Mouse (Mus musculus): ENCODE data around the gene Cldn19. TPM values are rescaled to one million over a fixed set of nuclear protein-coding genes. Genes with fewer than 3 reads are reported as not detected.

Gene Cldn19
- 0.13 and 0.35 TPM in 2 replicates for polyA plus RNA-seq (2014; fragmentation: Nextera tagmentation; extraction: Ambion mirVana)

DNA sequence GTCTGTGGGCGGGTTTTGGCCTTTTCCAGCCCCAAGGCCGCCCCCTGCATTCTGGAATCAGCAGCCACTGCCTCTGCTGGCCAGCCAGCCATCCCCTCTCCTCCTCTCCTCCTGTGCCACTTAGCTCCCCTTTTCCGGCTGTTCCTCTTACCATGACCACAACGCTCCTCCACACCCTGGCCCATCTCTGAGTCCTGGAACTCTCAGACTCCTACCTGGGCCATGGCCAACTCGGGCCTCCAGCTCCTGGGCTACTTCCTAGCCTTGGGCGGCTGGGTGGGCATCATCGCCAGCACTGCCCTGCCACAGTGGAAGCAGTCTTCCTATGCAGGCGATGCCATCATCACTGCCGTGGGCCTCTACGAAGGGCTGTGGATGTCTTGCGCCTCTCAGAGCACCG is at the start of gene Cldn19:
Cldn19 (plus strand) TSS at position 64 of the 400 bp plus-strand sequence.
- peaks cover 8% of the 10 kb centered on the region for H3K4me1 ChIP-seq (ENCODE audit: control insufficient read depth, insufficient read depth, low read length)
- no peaks in the 10 kb centered on the region for H3K36me3 ChIP-seq (ENCODE audit: control insufficient read depth, insufficient read depth, low read length)
- no peaks in the 10 kb centered on the region for H3K9me3 ChIP-seq (replicated peaks; ENCODE audit: control insufficient read depth, low read length)
- WGBS = 75% methylated on average over 12 of the region's 12 CpGs
- no peak within 1 kb of the TSS for H3K4me2 ChIP-seq (ENCODE audit: low read length)
- H3K27me3 ChIP-seq (replicated peaks; ENCODE audit: control insufficient read depth, insufficient read depth, low read length) = no peaks in the 10 kb centered on the region
- ATAC-seq = no peak
- DNase-seq (ENCODE audit: low spot score) = no peak
- no peak within 1 kb of the TSS for H3K4me3 ChIP-seq (ENCODE audit: low read depth, low read length)
- peak within 1 kb of the TSS; percentile 27 for H3K27ac ChIP-seq (ENCODE audit: low read depth, low read length)
- no peak within 1 kb of the TSS; the same call in 1 of the 2 replicates for H3K9ac ChIP-seq (ENCODE audit: low read length)

GRCm38 (mm10) chr4:119216667-119217066 is 38.5 kb upstream of the Cldn19 start:
- peak; percentile 17 for DNase-seq (ENCODE audit: low spot score)
- H3K4me2 ChIP-seq (ENCODE audit: low read length) = no peak overlapping the region
- 81% methylated on average over 8 of the region's 8 CpGs for WGBS
- no peaks in the 10 kb centered on the region for H3K9me3 ChIP-seq (replicated peaks; ENCODE audit: control insufficient read depth, low read length)
- H3K4me3 ChIP-seq (ENCODE audit: low read depth, low read length) = no peak overlapping the region
- no peaks in the 10 kb centered on the region for H3K27me3 ChIP-seq (replicated peaks; ENCODE audit: control insufficient read depth, insufficient read depth, low read length)
- 0 out of 2 replicates have a peak, but pooled peaks have one; percentile 37 for ATAC-seq
- no peaks in the 10 kb centered on the region for H3K36me3 ChIP-seq (ENCODE audit: control insufficient read depth, insufficient read depth, low read length)
- H3K4me1 ChIP-seq (ENCODE audit: control insufficient read depth, insufficient read depth, low read length) = no peaks in the 10 kb centered on the region
- no peak overlapping the region for H3K9ac ChIP-seq (ENCODE audit: low read length)
- H3K27ac ChIP-seq (ENCODE audit: low read depth, low read length) = no peak overlapping the region

DNA sequence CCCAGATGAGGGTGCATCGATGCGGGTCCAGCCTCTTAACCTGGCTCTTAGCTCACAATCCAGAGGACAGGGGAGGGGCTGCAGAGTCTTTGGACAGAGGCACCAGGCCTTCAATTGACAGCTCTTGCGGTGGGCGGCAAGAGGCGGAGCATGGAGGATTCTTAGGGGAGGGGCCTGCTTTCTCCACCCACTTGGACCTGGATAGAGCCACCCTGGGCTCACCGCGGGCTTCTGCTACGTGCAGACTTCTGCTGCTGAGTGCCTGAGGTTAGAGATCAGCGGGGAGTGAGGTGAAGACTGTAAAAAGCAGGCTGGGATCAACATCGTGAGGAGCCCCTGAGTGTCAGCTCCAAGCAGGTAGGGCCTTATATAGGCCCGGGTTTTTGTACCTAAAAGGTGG is 37.0 kb upstream of the Cldn19 start, which contains the start of gene Tmem269:
Tmem269 (minus strand) TSS at position 49 of the 400 bp plus-strand sequence.
- Histone ChIP-seq H3K27ac (ENCODE audit: low read depth, low read length) (no peak within 1 kb of the TSS), H3K9ac (ENCODE audit: low read length) (no peak within 1 kb of the TSS), H3K4me3 (ENCODE audit: low read depth, low read length) (no peak within 1 kb of the TSS), H3K36me3 (ENCODE audit: control insufficient read depth, insufficient read depth, low read length) (no peaks in the 10 kb centered on the region), H3K27me3 (replicated peaks; ENCODE audit: control insufficient read depth, insufficient read depth, low read length) (no peaks in the 10 kb centered on the region), H3K4me2 (ENCODE audit: low read length) (no peak within 1 kb of the TSS), H3K4me1 (ENCODE audit: control insufficient read depth, insufficient read depth, low read length) (no peaks in the 10 kb centered on the region), H3K9me3 (replicated peaks; ENCODE audit: control insufficient read depth, low read length) (no peaks in the 10 kb centered on the region)
- 10% methylated on average over 11 of the region's 11 CpGs for WGBS
- ATAC-seq = 0 out of 2 replicates have a peak, but pooled peaks have one; percentile 48
- no peak for DNase-seq (ENCODE audit: low spot score)

DNA sequence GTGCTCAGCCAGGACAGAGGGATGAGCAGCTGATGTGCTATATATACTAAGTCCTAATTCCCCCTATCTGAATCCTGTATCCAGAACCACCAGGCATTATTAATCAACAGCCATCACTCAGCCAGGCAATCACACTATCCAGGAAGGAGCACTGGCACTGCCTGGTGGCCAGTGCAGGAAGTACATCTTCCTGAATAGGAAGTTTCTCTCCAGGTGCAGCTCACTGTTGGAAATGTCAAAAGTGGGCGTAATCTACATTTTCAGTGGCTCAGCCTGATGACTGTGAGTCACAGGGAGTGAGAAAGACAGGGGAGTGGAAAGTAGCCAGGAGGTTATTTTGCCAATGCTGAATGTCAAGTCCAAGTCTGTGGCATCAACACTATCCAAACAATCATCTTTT is 31.5 kb upstream of the Cldn19 start:
- Histone ChIP-seq H3K9ac (ENCODE audit: low read length) (no peak overlapping the region), H3K4me2 (ENCODE audit: low read length) (no peak overlapping the region), H3K9me3 (replicated peaks; ENCODE audit: control insufficient read depth, low read length) (no peaks in the 10 kb centered on the region), H3K27ac (ENCODE audit: low read depth, low read length) (no peak overlapping the region), H3K27me3 (replicated peaks; ENCODE audit: control insufficient read depth, insufficient read depth, low read length) (no peaks in the 10 kb centered on the region), H3K36me3 (ENCODE audit: control insufficient read depth, insufficient read depth, low read length) (peaks cover 43% of the 10 kb centered on the region), H3K4me3 (ENCODE audit: low read depth, low read length) (no peak overlapping the region), H3K4me1 (ENCODE audit: control insufficient read depth, insufficient read depth, low read length) (no peaks in the 10 kb centered on the region)
- ATAC-seq = no peak; the same call in 1 of the 2 replicates
- DNase-seq (ENCODE audit: low spot score) = peak; percentile 43
- WGBS = 83% methylated on average over 1 of the region's 1 CpGs

GRCm38 (mm10) chr4:119224534-119224933 is 30.7 kb upstream of the Cldn19 start:
- DNase-seq (ENCODE audit: low spot score) = no peak
- H3K4me3 ChIP-seq (ENCODE audit: low read depth, low read length) = no peak overlapping the region
- H3K4me1 ChIP-seq (ENCODE audit: control insufficient read depth, insufficient read depth, low read length) = no peaks in the 10 kb centered on the region
- no peaks in the 10 kb centered on the region for H3K27me3 ChIP-seq (replicated peaks; ENCODE audit: control insufficient read depth, insufficient read depth, low read length)
- whole genome bisulfite sequencing = 96% methylated on average over 3 of the region's 3 CpGs
- H3K36me3 ChIP-seq (ENCODE audit: control insufficient read depth, insufficient read depth, low read length) = peaks cover 43% of the 10 kb centered on the region
- H3K9ac ChIP-seq (ENCODE audit: low read length) = no peak overlapping the region
- no peak overlapping the region for H3K4me2 ChIP-seq (ENCODE audit: low read length)
- H3K9me3 ChIP-seq (replicated peaks; ENCODE audit: control insufficient read depth, low read length) = no peaks in the 10 kb centered on the region
- ATAC-seq = no peak
- H3K27ac ChIP-seq (ENCODE audit: low read depth, low read length) = no peak overlapping the region

GRCm38 (mm10) chr4:119225719-119226118 is 29.5 kb upstream of the Cldn19 start:
- H3K27me3 ChIP-seq (replicated peaks; ENCODE audit: control insufficient read depth, insufficient read depth, low read length) = no peaks in the 10 kb centered on the region
- peaks cover 43% of the 10 kb centered on the region for H3K36me3 ChIP-seq (ENCODE audit: control insufficient read depth, insufficient read depth, low read length)
- H3K4me1 ChIP-seq (ENCODE audit: control insufficient read depth, insufficient read depth, low read length) = no peaks in the 10 kb centered on the region
- H3K4me3 ChIP-seq (ENCODE audit: low read depth, low read length) = no peak overlapping the region
- H3K27ac ChIP-seq (ENCODE audit: low read depth, low read length) = no peak overlapping the region
- no peak for ATAC-seq
- H3K4me2 ChIP-seq (ENCODE audit: low read length) = no peak overlapping the region
- WGBS = 90% methylated on average over 9 of the region's 9 CpGs
- no peak overlapping the region for H3K9ac ChIP-seq (ENCODE audit: low read length)
- no peak for DNase-seq (ENCODE audit: low spot score)
- H3K9me3 ChIP-seq (replicated peaks; ENCODE audit: control insufficient read depth, low read length) = no peaks in the 10 kb centered on the region

DNA sequence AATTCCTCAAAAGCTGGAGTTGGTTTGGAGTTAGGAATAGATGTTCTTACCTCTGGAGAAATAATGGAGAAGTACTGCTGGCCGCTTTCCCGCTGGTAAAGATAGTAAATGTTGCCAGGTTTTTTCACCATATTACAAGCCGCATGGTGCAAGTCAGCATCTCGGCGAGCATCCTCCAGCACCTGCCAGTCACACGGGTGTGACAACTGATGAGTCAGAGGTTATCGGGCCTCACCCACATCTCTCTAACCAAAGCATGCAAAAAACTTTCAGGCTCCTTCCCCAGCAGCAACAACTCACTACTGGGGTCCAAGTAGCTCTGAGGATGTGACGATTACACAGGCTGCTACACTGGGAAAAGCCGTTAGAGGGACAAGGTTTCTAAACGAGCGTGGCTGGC is 28.5 kb upstream of the Cldn19 start:
- Histone ChIP-seq H3K4me1 (ENCODE audit: control insufficient read depth, insufficient read depth, low read length) (peaks cover 5% of the 10 kb centered on the region), H3K27me3 (replicated peaks; ENCODE audit: control insufficient read depth, insufficient read depth, low read length) (no peaks in the 10 kb centered on the region), H3K4me2 (ENCODE audit: low read length) (no peak overlapping the region), H3K4me3 (ENCODE audit: low read depth, low read length) (no peak overlapping the region), H3K9ac (ENCODE audit: low read length) (no peak overlapping the region), H3K9me3 (replicated peaks; ENCODE audit: control insufficient read depth, low read length) (no peaks in the 10 kb centered on the region), H3K27ac (ENCODE audit: low read depth, low read length) (no peak overlapping the region), H3K36me3 (ENCODE audit: control insufficient read depth, insufficient read depth, low read length) (peaks cover 43% of the 10 kb centered on the region)
- DNase-seq (ENCODE audit: low spot score) (no peak), ATAC-seq (no peak)
- 93% methylated on average over 11 of the region's 11 CpGs for WGBS

DNA sequence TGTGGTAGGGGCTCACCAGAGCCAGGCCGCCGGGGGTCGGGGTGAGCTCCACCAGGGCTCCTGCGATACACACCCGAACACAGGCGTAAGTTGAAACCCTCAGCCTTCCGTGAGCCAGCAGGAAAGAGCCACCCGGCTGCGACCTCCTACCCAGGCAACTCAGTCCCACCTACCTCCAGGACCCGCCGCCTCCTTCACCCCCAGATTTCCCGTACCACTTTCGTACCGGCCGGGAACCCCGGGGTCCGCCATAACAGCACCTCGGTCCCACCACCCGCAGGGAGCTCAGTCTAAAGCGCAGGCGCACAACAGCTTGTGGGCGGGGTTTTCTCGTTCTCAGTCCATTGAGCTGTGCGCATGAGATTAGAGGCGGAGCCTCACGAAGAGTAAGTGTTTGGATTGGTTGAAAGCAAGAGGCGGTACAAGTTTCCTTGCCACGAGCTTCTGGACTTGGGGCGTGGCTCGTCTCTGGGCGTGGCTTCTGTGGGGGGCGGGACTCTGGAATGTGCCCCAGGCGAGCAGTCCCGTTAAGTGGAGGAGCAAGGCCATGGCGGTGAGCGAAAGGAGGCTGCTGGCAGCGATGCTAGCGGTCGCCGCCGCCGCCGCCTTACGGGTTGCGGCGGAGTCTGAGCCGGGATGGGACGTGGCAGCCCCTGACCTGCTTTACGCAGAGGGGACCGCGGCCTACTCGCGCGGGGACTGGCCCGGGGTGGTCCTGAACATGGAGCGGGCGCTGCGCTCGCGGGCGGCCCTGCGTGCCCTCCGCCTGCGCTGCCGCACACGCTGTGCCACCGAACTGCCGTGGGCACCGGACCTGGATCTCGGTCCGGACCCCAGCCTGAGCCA is 22.6 kb upstream of the Cldn19 start, which contains the start of the genes AU022252 and P3h1:
AU022252 (minus strand) TSS at position 303 of the 846 bp plus-strand sequence.
P3h1 (plus strand) TSS at position 506 of the 846 bp plus-strand sequence.
- H3K9me3 ChIP-seq (replicated peaks; ENCODE audit: control insufficient read depth, low read length) = no peaks in the 10 kb centered on the region
- WGBS = under 1% methylated on average over 68 of the region's 71 CpGs
- H3K4me2 ChIP-seq (ENCODE audit: low read length) = peak within 1 kb of the TSS; percentile 95
- DNase-seq (ENCODE audit: low spot score) (peak; percentile 100), ATAC-seq (peak; percentile 98)
- peaks cover 13% of the 10 kb centered on the region for H3K4me1 ChIP-seq (ENCODE audit: control insufficient read depth, insufficient read depth, low read length)
- H3K36me3 ChIP-seq (ENCODE audit: control insufficient read depth, insufficient read depth, low read length) = peaks cover 16% of the 10 kb centered on the region; the same call in 1 of the 2 replicates
- no peaks in the 10 kb centered on the region for H3K27me3 ChIP-seq (replicated peaks; ENCODE audit: control insufficient read depth, insufficient read depth, low read length)
- H3K4me3 ChIP-seq (ENCODE audit: low read depth, low read length) = peak within 1 kb of the TSS; percentile 89
- peak within 1 kb of the TSS; percentile 40; the same call in 1 of the 2 replicates for H3K27ac ChIP-seq (ENCODE audit: low read depth, low read length)
- peak within 1 kb of the TSS; percentile 82 for H3K9ac ChIP-seq (ENCODE audit: low read length)

Measured in forebrain, embryonic 14.5 days (tissue).